Mouse (Mus musculus) embryonic fibroblast, embryonic 13.5 days (primary cell): ENCODE results near the gene Hnrnpk.

Source experiments
- CTCF ChIP-seq: IDR thresholded peaks from 2 replicates; pipeline ENCODE4 v1.5.1; 2011; ENCODE audit warnings: mild to moderate bottlenecking, control low read depth, low read length, moderate library complexity, borderline replicate concordance; ENCODE audit not compliant: insufficient read depth
- POLR2A ChIP-seq: IDR thresholded peaks from 2 replicates; pipeline ENCODE4 v1.6.1; 2011; ENCODE audit warnings: low read depth, mild to moderate bottlenecking, control low read depth, low read length, moderate library complexity

- TF ChIP-seq CTCF (no peak), POLR2A (no peak; the same call in none of the 2 replicates)
These were observed 416 bp downstream of the Hnrnpk start for GRCm38 (mm10) chr13:58402744-58403110.
